Mouse (Mus musculus): ENCODE data around the gene Dnal1.
"Not testable (repeated sequence)": the region's sequence is repeated elsewhere in the genome, so short reads cannot be mapped to it uniquely, and the experiment has no call there.

The Dnal1 gene

GRCm38 (mm10) chr12:84114153-84114994, at the start of gene Dnal1:
TSS of gene Dnal1 (plus strand) at chr12:84114366.
- peak; percentile 84 to 88 for DNase-seq (ENCODE audit: low spot score in 2 of 2)

GRCm38 (mm10) chr12:84064621-84065020, 49.5 kb upstream of the Dnal1 start:
- DNase-seq (ENCODE audit: low spot score in 2 of 2) = no peak

GRCm38 (mm10) chr12:84067752-84068151, 46.4 kb upstream of the Dnal1 start:
- DNase-seq (ENCODE audit: low spot score in 2 of 2) = no peak

DNA sequence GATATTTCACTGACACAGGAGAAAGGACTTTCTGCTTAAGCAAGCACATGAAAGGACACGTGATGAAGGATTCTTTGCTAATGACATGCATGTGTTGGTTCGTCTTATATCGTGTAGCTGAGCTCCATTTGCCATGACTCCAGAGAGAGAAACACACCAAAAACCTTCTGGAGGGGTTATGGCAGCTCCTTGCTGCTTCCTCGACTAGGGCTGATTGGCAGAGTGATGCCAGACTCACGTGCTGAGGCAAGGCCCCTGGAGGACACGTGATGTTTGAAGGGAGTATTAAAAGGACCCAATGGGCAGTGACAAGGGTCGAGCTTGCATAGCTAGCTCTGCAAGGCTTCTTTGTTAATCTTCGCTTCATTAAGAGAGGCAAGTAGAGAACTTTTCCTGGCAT, 45.9 kb upstream of the Dnal1 start:
- no peak for DNase-seq (ENCODE audit: low spot score in 2 of 2)

DNA sequence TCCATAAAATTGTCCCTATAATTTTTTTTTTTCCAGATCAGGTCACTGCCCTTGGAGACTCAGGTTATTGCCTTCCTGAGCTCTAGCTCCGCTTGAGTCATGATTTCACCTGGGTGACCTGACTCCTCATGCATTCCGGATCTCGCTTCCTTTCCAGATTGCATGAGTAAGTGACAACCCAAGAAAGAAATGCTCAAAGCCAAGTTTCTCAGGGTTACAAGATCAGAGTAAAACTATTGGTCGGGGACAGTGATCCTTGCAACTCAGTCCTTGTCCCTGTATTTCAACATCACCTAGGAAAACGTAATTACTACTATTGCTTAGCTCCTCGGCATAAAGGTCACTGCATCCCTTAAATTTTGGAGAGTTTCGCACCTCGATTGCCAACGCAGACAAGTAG, 45.2 kb upstream of the Dnal1 start, which contains the start of gene Acot5:
TSS of gene Acot5 (plus strand) at position 340 of the 400 bp plus-strand sequence.
- no peak for DNase-seq (ENCODE audit: low spot score in 2 of 2)

- DNase-seq (ENCODE audit: low spot score in 2 of 2) = peak in 1 of 2 experiments; percentile 49
Observed at GRCm38 (mm10) chr12:84069582-84069981, 44.6 kb upstream of the Dnal1 start.

- DNase-seq (ENCODE audit: low spot score in 2 of 2) = peak; percentile 51 to 61
Observed at GRCm38 (mm10) chr12:84071696-84072095, 42.5 kb upstream of the Dnal1 start.

GRCm38 (mm10) chr12:84077371-84077990, 36.7 kb upstream of the Dnal1 start:
- DNase-seq (ENCODE audit: low spot score in 2 of 2) = no peak

DNA sequence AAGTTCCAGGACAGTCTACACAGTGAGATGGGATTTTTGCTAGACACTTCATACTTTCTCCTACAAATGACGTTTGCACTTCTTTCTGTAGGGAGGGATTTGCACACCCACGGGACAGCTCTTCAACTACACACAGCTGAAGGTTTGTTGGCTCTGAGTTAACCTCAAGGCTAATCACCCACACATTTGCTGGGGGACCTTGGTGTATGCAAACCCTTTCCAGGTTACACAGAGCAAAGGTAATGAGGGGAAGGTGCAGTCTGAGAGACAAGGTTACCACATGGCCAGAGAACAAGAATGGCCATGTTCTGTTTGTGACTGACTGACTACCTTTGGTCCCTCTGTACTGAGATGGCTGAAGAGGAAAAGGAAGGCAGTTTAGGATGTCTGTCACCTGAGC, 30.3 kb upstream of the Dnal1 start:
- no peak for DNase-seq (ENCODE audit: low spot score in 2 of 2)

DNA sequence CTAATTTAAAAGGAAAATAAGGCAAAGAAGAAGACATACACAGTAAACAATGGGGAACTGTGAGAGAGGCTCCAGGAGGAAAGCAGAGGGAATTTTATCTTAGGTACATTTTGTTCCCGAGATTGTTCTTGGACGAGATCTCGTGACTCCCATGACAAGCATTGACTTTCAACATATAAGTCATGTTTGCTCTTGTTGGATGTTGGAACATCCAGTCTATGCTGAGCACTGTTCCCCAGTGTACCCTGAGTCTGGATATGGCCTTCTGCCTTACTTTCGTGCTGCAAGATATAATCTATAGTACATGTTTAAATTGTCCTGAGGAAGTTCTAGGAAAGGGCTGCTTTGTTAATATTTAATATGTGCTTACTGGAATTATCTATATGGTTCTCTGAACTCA, 29.6 kb upstream of the Dnal1 start:
- no peak for DNase-seq (ENCODE audit: low spot score in 2 of 2)

DNA sequence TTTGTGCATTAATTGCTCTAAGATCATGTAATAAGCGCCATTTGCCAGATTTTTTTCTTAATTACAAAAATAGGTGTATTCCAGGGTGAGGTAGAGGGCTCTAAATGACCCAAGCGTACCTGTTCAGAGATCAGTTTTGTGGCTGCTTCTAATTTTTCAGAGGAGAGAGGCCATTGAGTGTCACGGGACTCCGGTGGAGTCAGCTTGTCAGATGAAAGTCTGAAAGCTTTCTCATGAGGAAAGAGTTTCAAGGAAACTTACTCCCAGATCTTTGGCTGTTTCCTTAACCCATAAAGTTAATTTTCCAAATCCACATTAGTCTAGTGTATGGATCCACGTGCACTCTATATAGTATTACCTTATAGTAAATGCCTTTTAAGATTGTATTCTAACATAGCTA, 19.5 kb upstream of the Dnal1 start:
- DNase-seq (ENCODE audit: low spot score in 2 of 2) = not testable (repeated sequence)

- DNase-seq (ENCODE audit: low spot score in 2 of 2) = no peak
Observed at GRCm38 (mm10) chr12:84099605-84100004, 14.6 kb upstream of the Dnal1 start.

DNA sequence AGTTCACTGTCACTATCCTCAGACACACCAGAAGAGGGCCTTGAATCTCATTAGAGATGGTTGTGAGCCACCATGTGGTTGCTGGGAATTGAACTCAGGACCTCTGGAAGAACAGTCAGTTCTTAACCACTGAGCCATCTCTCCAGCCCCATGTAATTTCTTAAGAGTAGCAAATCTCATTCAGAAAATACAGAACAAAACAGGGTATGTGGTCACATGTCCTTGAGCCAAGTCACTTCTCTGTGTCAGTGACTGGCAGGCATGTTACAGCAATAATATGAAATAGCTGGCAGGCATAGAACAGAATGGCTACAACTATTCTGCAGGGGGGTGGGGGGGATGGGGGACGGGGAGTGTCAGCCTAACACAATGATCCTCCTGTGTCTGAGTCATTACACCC, 14.1 kb upstream of the Dnal1 start:
- DNase-seq (ENCODE audit: low spot score in 2 of 2) = no peak

DNA sequence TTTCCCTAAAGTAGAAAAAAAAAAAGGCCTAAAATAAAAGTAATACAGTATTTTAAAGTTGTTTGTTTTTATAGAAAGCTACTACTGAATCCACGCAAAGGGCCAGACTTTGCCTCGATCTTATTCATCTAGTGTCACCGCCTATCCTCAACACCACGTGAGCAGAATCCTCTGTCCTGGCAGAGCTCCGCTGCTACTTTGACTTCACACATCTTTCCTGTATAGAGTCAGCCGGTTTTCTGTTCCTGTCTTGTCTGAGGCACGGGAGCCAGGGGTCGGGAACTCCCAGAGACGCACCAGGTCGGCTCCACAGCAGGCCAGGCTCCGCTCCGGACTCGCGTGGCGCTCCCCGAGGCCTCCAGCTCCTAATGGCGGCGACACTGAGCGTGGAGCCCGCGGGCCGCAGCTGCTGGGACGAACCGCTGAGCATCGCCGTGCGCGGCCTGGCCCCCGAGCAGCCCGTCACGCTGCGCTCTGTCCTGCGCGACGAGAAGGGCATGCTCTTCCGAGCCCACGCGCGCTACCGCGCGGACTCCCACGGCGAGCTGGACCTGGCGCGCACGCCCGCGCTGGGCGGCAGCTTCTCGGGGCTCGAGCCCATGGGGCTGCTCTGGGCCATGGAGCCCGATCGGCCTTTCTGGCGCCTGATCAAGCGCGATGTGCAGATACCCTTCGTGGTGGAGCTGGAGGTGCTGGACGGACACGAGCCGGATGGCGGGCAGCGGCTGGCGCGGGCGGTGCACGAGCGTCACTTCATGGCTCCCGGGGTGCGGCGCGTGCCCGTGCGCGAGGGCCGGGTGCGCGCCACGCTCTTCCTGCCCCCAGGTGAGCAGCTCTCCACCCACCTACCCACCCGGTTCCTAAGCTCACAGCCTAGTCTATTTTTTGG, 13.3 kb upstream of the Dnal1 start, which contains the start of gene Acot6:
TSS of gene Acot6 (plus strand) at position 51 of the 889 bp plus-strand sequence.
- peak; percentile 35 to 41 for DNase-seq (ENCODE audit: low spot score in 2 of 2)

- no peak for DNase-seq (ENCODE audit: low spot score in 2 of 2)
Observed at GRCm38 (mm10) chr12:84101493-84101845, 12.7 kb upstream of the Dnal1 start.

DNA sequence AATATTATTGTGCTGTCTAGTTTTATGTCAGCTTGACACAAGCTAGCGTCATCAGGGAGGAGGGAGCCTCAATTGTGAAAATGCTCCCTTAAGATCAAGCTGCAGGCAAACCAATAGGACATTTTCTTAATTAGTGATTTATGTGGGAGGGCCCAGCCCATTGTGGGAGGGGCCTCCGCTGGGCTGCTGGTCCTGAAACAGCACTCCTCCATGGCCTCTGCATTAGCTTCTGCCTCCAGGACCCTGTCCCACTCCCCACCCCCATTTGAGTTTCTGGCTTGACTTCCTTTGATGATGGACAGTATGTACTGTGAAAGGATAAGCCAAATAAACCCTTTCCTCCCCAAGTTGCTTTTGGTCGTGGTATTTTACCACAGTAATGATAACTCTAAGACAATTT, 7.2 kb upstream of the Dnal1 start:
- no peak for DNase-seq (ENCODE audit: low spot score in 2 of 2)

DNA sequence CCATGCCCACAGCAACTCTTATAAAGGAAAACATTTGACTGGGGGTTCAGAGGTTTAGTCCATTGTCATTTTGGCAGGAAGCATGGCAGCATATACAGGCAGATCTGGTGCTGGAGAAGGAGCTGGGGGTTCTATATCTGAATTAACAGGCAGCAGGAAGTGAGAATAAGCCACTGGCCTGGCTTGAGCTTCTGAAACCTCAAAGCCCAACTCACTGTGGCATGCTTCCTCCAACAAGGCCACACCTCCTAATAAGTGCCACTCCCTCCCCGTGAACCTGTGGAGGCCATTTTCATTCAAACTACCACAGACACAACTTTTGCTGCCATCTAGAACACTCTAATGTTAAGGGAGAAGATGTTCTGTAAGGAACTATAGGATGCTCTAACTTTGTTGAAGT, 6.5 kb upstream of the Dnal1 start:
- DNase-seq (ENCODE audit: low spot score in 2 of 2) = no peak

- no peak for DNase-seq (ENCODE audit: low spot score in 2 of 2)
Observed at GRCm38 (mm10) chr12:84109924-84110323, 4.2 kb upstream of the Dnal1 start.

- no peak for DNase-seq (ENCODE audit: low spot score in 2 of 2)
Observed at GRCm38 (mm10) chr12:84110814-84111213, 3.4 kb upstream of the Dnal1 start.

DNA sequence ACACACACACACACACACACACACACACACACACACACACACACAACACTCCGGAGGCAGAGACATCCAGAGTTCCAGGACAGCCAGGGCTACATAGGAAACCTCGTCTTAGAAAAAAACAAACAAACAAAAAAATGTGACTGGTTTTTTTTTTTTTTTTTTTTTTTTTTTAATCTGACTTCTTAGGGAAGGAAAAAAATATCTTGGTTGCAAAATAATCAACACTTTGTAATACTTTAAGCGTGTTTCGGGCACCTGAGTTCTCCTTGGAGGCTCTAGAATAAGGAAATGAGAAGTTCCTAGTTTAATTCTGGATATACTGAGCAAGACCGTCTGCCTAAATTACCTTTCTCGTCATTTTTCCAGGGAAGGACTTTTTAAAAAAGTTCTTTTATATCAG, 490 bp upstream of the Dnal1 start:
- DNase-seq (ENCODE audit: low spot score in 2 of 2) = no peak

DNA sequence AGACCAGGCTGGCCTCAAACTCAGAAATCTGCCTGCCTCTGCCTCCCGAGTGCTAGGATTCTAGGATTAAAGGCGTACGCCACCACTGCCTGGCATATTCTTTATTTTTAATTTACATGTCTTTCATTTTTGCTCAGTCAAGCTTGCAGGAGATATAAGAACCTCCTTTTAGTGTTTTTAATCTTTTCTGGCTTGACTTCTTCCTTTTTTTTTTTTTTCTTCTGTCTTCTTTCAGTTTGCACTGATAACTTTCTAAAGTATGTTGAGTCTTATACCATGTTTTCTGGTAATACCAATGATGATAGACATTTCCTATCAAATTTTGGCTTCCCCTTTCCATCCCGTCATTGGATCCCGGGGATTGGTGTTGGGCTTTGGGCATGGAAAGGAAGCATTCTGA, 5.4 kb downstream of the Dnal1 start:
- no peak for DNase-seq (ENCODE audit: low spot score in 2 of 2)

DNA sequence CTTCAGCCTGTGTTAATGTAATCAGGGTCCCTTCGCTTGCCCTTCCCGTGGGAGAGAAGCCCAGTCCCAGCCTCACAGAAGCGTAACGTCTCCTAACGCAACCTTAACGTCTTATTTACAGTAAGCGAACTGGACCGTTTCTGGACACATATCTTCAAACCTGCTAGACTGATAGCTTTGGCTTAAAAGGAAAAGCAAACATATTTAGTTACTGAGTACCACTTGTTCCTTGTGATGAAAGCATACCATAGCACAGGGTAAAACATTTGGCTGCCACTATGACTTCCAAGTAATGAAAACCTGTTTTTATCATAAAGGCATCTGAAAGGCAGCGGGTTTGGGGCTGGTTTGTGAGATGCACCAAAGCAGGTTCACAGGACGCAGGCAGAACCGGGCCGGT, 11.7 kb downstream of the Dnal1 start:
- DNase-seq (ENCODE audit: low spot score in 2 of 2) = no peak

Measured in right cerebral cortex, adult 2 months (tissue).